Mouse (Mus musculus) small intestine, adult 2 months (tissue): ENCODE measurements around the gene Zfr2. TPM values are rescaled to one million over a fixed set of nuclear protein-coding genes. Genes with fewer than 3 reads are reported as not detected.

Experiments
- H3K27ac ChIP-seq: fragments of 200-500 bp; 2 replicates; pipeline ENCODE4 v1.5.1; 2012; ENCODE audit warnings: low read depth, low read length, control low read depth, inconsistent platforms; ENCODE audit not compliant: insufficient read depth
- H3K27me3 ChIP-seq: fragments of 200-500 bp; 2 replicates; pipeline ENCODE4 v1.6.1; 2012; ENCODE audit warnings: mild to moderate bottlenecking, moderate library complexity, low read length, inconsistent platforms; ENCODE audit not compliant: control insufficient read depth, insufficient read depth
- H3K36me3 ChIP-seq: fragments of 200-500 bp; 2 replicates; pipeline ENCODE4 v1.6.1; 2012; ENCODE audit warnings: mild to moderate bottlenecking, low read length, control low read depth, inconsistent platforms; ENCODE audit not compliant: control insufficient read depth, insufficient read depth
- H3K4me1 ChIP-seq: fragments of 200-500 bp; 2 replicates; pipeline ENCODE4 v1.6.1; 2012; ENCODE audit warnings: low read length, inconsistent platforms, mixed read lengths; ENCODE audit not compliant: control insufficient read depth, insufficient read depth, insufficient read length
- H3K4me3 ChIP-seq: fragments of 200-500 bp; 2 replicates; pipeline ENCODE4 v1.5.1; 2012; ENCODE audit warnings: low read depth, mild to moderate bottlenecking, control low read depth, inconsistent platforms, low read length, moderate library complexity
- CTCF ChIP-seq: fragments of 200-500 bp; IDR thresholded peaks from 2 replicates; pipeline ENCODE4 v1.5.1; 2012; ENCODE audit warnings: low read depth, mild to moderate bottlenecking, control low read depth, inconsistent platforms, low read length, moderate library complexity, mixed read lengths; ENCODE audit not compliant: insufficient replicate concordance, insufficient read length; ENCODE audit errors: extremely low read depth
- POLR2A ChIP-seq: fragments of 200-500 bp; IDR thresholded peaks from 2 replicates; pipeline ENCODE4 v1.6.1; 2012; ENCODE audit warnings: low read depth, mild to moderate bottlenecking, control low read depth, inconsistent platforms, low read length, moderate library complexity
- WGBS: fragments of 180-500 bp; shearing (Covaris S2); methylation state at CpG from one replicate; pipeline ENCODE4 v1.1.7; 2018; 5-methylcytosine and 5-hydroxymethylcytosine counted together
- polyA plus RNA-seq: library from polyadenylated mRNA; depleted of rRNA; stranded (reverse); fragments of >200 nt; gene quantifications from 2 replicates; pipeline ENCODE4 v1.2.3, GENCODE M21; 2012; rRNA removed

Zfr2 gene
- polyA plus RNA-seq, 1 experiment, result 14.2 TPM

GRCm38 (mm10) chr10:81299585-81300351 is 66.8 kb downstream of the Zfr2 start:
- no peaks in the 10 kb centered on the region for H3K27me3 ChIP-seq
- WGBS, result 82% methylated on average over 14 of the region's 14 CpGs
- peaks cover 48% of the 10 kb centered on the region for H3K4me1 ChIP-seq
- H3K4me3 ChIP-seq, result no peak overlapping the region
- TF ChIP-seq CTCF, result no peak
- no peak for TF ChIP-seq POLR2A
- peak overlapping the region; percentile 64 for H3K27ac ChIP-seq
- no peaks in the 10 kb centered on the region for H3K36me3 ChIP-seq

GRCm38 (mm10) chr10:81300352-81300907 is 67.5 kb downstream of the Zfr2 start:
- Histone ChIP-seq H3K36me3 (no peaks in the 10 kb centered on the region), H3K27me3 (no peaks in the 10 kb centered on the region), H3K4me1 (peaks cover 47% of the 10 kb centered on the region), H3K4me3 (no peak overlapping the region), H3K27ac (no peak overlapping the region)
- TF ChIP-seq CTCF (no peak), POLR2A (no peak)
- WGBS, result 74% methylated on average over 9 of the region's 9 CpGs

GRCm38 (mm10) chr10:81301321-81301720 is 68.4 kb downstream of the Zfr2 start:
- H3K36me3 ChIP-seq, result peaks cover 4% of the 10 kb centered on the region
- H3K4me3 ChIP-seq, result no peak overlapping the region
- no peak for TF ChIP-seq POLR2A
- no peak for TF ChIP-seq CTCF
- no peak overlapping the region for H3K27ac ChIP-seq
- H3K4me1 ChIP-seq, result peaks cover 46% of the 10 kb centered on the region
- WGBS, result 79% methylated on average over 9 of the region's 9 CpGs
- no peaks in the 10 kb centered on the region for H3K27me3 ChIP-seq

Other genes starting within 250 kb of the Zfr2 start
- gene Gng7, start 218.2 kb upstream of the Zfr2 start, polyA plus RNA-seq, result 0.44 and 0.74 TPM in 2 replicates
- 0.32 and 0.38 TPM in 2 replicates for gene Diras1, start 207.5 kb upstream of the Zfr2 start, polyA plus RNA-seq
- gene Slc39a3, start 195.7 kb upstream of the Zfr2 start, polyA plus RNA-seq, result 19.3 and 31.6 TPM in 2 replicates
- gene Sgta, start 173.0 kb upstream of the Zfr2 start, polyA plus RNA-seq, result 116 and 222 TPM in 2 replicates
- gene Thop1, start 163.1 kb upstream of the Zfr2 start, polyA plus RNA-seq, result 26.5 and 33.3 TPM in 2 replicates
- 163 and 498 TPM in 2 replicates for gene Creb3l3, start 134.3 kb upstream of the Zfr2 start, polyA plus RNA-seq
- 214 and 554 TPM in 2 replicates for gene Map2k2, start 127.2 kb upstream of the Zfr2 start, polyA plus RNA-seq
- gene Zbtb7a, start 97.9 kb upstream of the Zfr2 start, polyA plus RNA-seq, result 94.8 and 187 TPM in 2 replicates
- gene Pias4, start 65.2 kb upstream of the Zfr2 start, polyA plus RNA-seq, result 29.1 and 53.3 TPM in 2 replicates
- 755 and 1,606 TPM in 2 replicates for gene Eef2, start 56.5 kb upstream of the Zfr2 start, polyA plus RNA-seq
- 102 and 228 TPM in 2 replicates for gene Dapk3, start 50.1 kb upstream of the Zfr2 start, polyA plus RNA-seq
- not detected in 2 replicates for gene 4930442H23Rik, start 49.3 kb upstream of the Zfr2 start, polyA plus RNA-seq
- not detected in 2 replicates for gene Nmrk2, start 31.1 kb upstream of the Zfr2 start, polyA plus RNA-seq
- 0.53 and 0.60 TPM in 2 replicates for gene Atcay, start 2.3 kb upstream of the Zfr2 start, polyA plus RNA-seq
- gene Matk, start 19.8 kb downstream of the Zfr2 start, polyA plus RNA-seq, result 6.8 and 13.0 TPM in 2 replicates
- 104 and 169 TPM in 2 replicates for gene Mrpl54, start 33.8 kb downstream of the Zfr2 start, polyA plus RNA-seq
- gene Apba3, start 33.8 kb downstream of the Zfr2 start, polyA plus RNA-seq, result 100 and 207 TPM in 2 replicates
- gene Tjp3, start 58.4 kb downstream of the Zfr2 start, polyA plus RNA-seq, result 124 and 239 TPM in 2 replicates
- gene Pip5k1c, start 59.8 kb downstream of the Zfr2 start, polyA plus RNA-seq, result 26.1 and 50.8 TPM in 2 replicates
- gene Cactin, start 87.9 kb downstream of the Zfr2 start, polyA plus RNA-seq, result 16.6 and 29.2 TPM in 2 replicates
- gene Tbxa2r, start 95.6 kb downstream of the Zfr2 start, polyA plus RNA-seq, result 10.0 and 10.2 TPM in 2 replicates
- gene Gipc3, start 110.1 kb downstream of the Zfr2 start, polyA plus RNA-seq, result 0.67 and 1.2 TPM in 2 replicates
- gene Hmg20b, start 117.3 kb downstream of the Zfr2 start, polyA plus RNA-seq, result 86.8 and 196 TPM in 2 replicates
- 14.6 and 22.7 TPM in 2 replicates for gene Mfsd12, start 124.3 kb downstream of the Zfr2 start, polyA plus RNA-seq
- gene 4930404N11Rik, start 132.7 kb downstream of the Zfr2 start, polyA plus RNA-seq, result 7.4 and 20.5 TPM in 2 replicates
- gene Fzr1, start 145.4 kb downstream of the Zfr2 start, polyA plus RNA-seq, result 70.5 and 132 TPM in 2 replicates
- gene Dohh, start 151.3 kb downstream of the Zfr2 start, polyA plus RNA-seq, result 86.8 and 113 TPM in 2 replicates
- 1.8 and 4.8 TPM in 2 replicates for gene Gm48551, start 151.3 kb downstream of the Zfr2 start, polyA plus RNA-seq
- gene Gm48552, start 155.8 kb downstream of the Zfr2 start, polyA plus RNA-seq, result 2.9 and 5.0 TPM in 2 replicates
- 2,702 and 6,898 TPM in 2 replicates for gene Smim24, start 159.9 kb downstream of the Zfr2 start, polyA plus RNA-seq
- gene Nfic, start 222.5 kb downstream of the Zfr2 start, polyA plus RNA-seq, result 15.5 and 19.4 TPM in 2 replicates
- gene Celf5, start 249.6 kb downstream of the Zfr2 start, polyA plus RNA-seq, result 1.1 and 3.3 TPM in 2 replicates